Mouse (Mus musculus): ENCODE results near the gene Hectd1. TPM values are rescaled to one million over a fixed set of nuclear protein-coding genes. Genes with fewer than 3 reads are reported as not detected.

Gene Hectd1
- polyA plus RNA-seq, 1 experiment from 2014 or later, result 51.6 TPM

DNA sequence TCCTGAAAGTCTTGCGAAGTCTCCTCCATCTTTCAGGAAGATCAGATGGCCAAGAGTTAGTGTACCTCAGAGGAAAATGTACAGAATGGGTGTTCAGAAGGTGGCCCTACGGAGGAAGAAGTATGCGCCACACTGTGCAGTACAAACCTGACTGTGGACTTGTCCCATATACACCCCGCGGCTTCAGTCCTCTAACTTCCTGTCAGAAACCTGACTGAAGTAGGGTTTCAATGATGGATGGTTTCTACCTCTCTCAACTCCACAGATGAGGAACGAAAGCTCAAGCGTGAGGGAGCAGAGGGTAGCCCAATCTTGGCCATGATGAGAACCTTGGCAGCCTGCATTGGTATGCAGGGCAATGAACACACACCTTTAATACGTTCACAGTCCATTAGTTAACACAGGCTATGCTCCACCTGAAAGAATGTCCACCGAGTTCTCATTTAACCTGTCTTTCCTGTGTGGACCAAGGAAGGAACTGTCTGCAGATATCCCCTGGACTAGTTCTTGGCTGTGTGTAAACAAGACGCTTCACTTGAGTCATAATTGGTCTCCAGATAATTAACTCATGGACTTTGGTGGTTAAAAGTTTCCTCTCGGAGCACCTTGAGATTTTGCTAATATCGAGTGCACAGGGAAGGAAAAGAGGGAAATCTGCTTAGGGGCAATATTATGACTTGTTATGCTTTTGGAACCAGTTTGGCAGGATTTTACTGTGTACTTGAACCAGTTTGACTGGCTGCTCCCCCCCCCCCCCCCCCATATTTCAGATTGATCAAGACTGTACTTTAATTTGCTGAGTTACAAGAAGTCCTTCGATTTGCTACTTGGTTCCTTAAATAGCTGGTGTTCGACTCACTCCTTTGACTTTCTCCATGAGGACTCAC, 34.0 kb upstream of the Hectd1 start:
- Histone ChIP-seq H3K27ac (ENCODE audit: low read depth, low read length) (peak overlapping the region; percentile 19; the same call in 1 of the 2 replicates), H3K4me2 (replicated peaks; ENCODE audit: low read depth, low read length) (no peak overlapping the region), H3K4me1 (ENCODE audit: control insufficient read depth, insufficient read depth, low read length) (peaks cover 6% of the 10 kb centered on the region; the same call in 1 of the 2 replicates), H3K9me3 (ENCODE audit: control insufficient read depth, low read length) (no peaks in the 10 kb centered on the region), H3K27me3 (ENCODE audit: control insufficient read depth, insufficient read depth, low read length) (no peaks in the 10 kb centered on the region), H3K9ac (ENCODE audit: low read depth, low read length) (no peak overlapping the region), H3K36me3 (ENCODE audit: control insufficient read depth, insufficient read depth, low read length) (no peaks in the 10 kb centered on the region), H3K4me3 (ENCODE audit: low read length) (no peak overlapping the region)
- 76% methylated on average over 14 of the region's 14 CpGs for WGBS
- peak; percentile 79 for ATAC-seq (ENCODE audit: low FRiP score, low TSS enrichment)

DNA sequence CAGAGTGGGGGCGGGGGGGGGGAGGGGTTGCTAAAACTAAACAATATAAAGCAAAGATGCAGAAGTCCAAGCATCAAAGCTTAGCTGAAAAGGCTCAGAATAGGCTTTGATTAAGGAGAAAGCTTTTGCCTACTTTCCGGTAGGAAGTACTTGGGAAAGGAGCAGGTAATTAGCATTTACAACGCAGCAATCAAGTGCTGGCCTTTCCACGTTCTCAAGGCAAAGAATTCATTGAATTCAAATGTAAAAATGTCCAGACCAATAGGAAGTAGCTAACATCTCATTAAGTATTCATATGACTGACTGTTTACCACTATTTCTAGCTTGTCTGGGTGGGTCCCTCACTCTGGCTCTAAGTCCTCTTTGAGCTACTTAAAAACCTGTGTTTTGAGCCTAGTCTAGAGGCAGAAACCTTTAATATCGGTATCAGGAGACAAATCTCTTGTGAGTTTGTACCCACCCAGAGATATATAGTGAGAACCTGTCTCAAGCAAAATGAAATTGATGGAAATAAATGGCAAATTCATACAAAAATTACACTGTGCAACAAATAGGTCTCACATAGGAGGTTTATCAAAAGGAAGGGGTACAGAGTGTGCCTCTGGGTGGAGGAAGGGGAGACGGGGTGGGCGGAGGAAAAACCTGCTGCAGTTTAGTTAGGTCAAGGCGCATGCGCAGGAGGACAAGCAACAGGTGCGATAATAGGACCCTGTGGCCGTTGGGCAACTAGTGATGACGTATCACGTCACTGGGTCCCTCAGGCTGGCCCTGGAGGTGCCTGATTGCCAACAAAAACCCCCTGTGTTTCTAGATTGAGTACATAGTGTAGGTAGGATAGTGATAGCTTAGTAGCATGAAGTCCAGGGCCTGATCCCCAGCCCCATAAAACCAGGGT, 29.0 kb upstream of the Hectd1 start:
- H3K9me3 ChIP-seq (ENCODE audit: control insufficient read depth, low read length), result no peaks in the 10 kb centered on the region
- no peak overlapping the region for H3K4me2 ChIP-seq (replicated peaks; ENCODE audit: low read depth, low read length)
- no peak overlapping the region for H3K9ac ChIP-seq (ENCODE audit: low read depth, low read length)
- no peaks in the 10 kb centered on the region for H3K36me3 ChIP-seq (ENCODE audit: control insufficient read depth, insufficient read depth, low read length)
- H3K27me3 ChIP-seq (ENCODE audit: control insufficient read depth, insufficient read depth, low read length), result no peaks in the 10 kb centered on the region
- no peak for ATAC-seq (ENCODE audit: low FRiP score, low TSS enrichment)
- no peak overlapping the region for H3K4me3 ChIP-seq (ENCODE audit: low read length)
- 60% methylated on average over 13 of the region's 13 CpGs for WGBS
- H3K27ac ChIP-seq (ENCODE audit: low read depth, low read length), result no peak overlapping the region
- no peaks in the 10 kb centered on the region for H3K4me1 ChIP-seq (ENCODE audit: control insufficient read depth, insufficient read depth, low read length)

DNA sequence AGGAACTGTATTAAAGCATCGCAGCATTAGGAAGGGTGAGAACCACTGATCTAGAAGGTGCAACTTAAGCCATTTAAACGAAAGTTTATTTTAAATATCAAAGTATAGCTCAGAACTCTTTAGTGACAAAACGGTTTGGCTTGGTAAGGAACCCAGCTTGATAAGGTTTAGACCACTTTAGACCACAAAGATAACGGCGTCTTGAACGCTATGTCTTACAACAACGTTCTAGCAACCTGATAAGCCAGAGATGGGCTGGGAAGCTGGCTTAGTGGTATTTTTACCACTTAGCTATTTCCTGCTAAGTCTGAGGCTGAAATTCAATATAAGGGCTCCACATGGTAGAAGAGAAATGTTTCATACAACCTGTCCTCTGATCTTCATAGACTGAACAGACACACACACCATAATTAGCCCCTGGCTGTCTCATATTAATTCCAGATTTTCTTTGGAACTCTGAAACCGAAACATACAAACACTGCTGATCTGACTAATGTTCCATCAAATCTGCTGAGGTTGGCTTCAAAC, 27.5 kb upstream of the Hectd1 start:
- Histone ChIP-seq H3K27ac (ENCODE audit: low read depth, low read length) (no peak overlapping the region), H3K36me3 (ENCODE audit: control insufficient read depth, insufficient read depth, low read length) (no peaks in the 10 kb centered on the region), H3K27me3 (ENCODE audit: control insufficient read depth, insufficient read depth, low read length) (no peaks in the 10 kb centered on the region), H3K4me3 (ENCODE audit: low read length) (no peak overlapping the region), H3K4me1 (ENCODE audit: control insufficient read depth, insufficient read depth, low read length) (no peaks in the 10 kb centered on the region), H3K4me2 (replicated peaks; ENCODE audit: low read depth, low read length) (no peak overlapping the region), H3K9me3 (ENCODE audit: control insufficient read depth, low read length) (no peaks in the 10 kb centered on the region), H3K9ac (ENCODE audit: low read depth, low read length) (no peak overlapping the region)
- ATAC-seq (ENCODE audit: low FRiP score, low TSS enrichment), result no peak
- WGBS, result 90% methylated on average over 8 of the region's 8 CpGs

DNA sequence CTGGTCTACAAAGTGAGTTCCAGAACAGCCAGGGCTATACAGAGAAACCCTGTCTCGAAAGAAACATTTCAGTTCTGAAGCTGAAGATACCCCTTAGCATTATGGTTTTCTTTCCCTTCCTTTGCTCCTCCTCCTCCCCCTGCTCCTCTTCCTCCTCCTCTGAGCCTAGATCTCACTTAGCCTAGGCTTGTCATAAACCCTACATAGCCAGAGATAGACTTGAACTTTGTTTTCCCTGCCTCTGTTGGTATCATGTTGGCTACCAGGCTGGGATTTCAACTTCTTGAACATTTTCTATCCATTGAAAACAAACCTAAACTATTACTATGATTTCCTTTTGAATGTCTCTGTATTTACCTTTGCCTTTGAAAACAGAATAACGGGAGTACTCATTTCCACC, 26.5 kb upstream of the Hectd1 start:
- Histone ChIP-seq H3K27me3 (ENCODE audit: control insufficient read depth, insufficient read depth, low read length) (no peaks in the 10 kb centered on the region), H3K4me2 (replicated peaks; ENCODE audit: low read depth, low read length) (no peak overlapping the region), H3K9me3 (ENCODE audit: control insufficient read depth, low read length) (no peaks in the 10 kb centered on the region), H3K4me1 (ENCODE audit: control insufficient read depth, insufficient read depth, low read length) (no peaks in the 10 kb centered on the region), H3K4me3 (ENCODE audit: low read length) (no peak overlapping the region), H3K9ac (ENCODE audit: low read depth, low read length) (no peak overlapping the region), H3K36me3 (ENCODE audit: control insufficient read depth, insufficient read depth, low read length) (no peaks in the 10 kb centered on the region), H3K27ac (ENCODE audit: low read depth, low read length) (no peak overlapping the region)
- no peak for ATAC-seq (ENCODE audit: low FRiP score, low TSS enrichment)
- WGBS, result 97% methylated on average over 2 of the region's 2 CpGs

DNA sequence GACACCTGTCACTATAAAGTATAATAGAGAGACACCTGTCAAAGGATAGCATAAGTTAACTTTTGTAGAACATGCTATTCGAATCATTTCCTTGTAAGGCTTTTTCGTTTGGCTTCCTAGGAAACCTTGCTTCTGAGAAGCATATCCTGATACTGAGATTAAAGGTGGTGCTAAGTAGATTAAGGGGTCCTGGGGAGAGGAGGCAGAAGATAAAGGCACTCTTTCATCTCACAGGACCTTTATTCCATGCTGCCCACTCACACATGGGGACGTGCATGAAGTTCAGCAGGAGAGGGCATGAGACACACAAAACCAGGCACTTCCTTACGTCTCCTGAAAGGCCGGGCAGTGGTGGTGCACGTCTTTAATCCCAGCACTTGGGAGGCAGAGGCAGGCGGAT, 26.1 kb upstream of the Hectd1 start:
- no peak overlapping the region for H3K27ac ChIP-seq (ENCODE audit: low read depth, low read length)
- no peak for ATAC-seq (ENCODE audit: low FRiP score, low TSS enrichment)

DNA sequence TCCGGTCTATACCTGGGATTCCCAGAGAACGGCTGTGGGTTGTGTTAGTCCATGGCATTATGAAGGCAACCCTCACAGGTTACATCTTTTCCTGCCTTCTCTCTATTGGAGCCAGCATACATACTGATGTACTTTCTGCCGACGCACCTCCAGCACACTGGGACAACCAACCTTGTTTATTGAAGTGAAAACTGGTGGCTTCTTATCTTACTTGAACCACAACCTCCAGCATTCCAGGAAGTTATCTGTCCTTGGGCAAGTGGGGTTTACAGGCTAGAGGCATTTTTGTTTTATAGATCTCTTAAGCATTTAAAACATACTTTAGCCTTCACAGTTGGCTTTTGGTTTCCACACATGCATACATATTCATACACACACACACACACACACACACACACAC, 22.3 kb upstream of the Hectd1 start:
- Histone ChIP-seq H3K36me3 (ENCODE audit: control insufficient read depth, insufficient read depth, low read length) (no peaks in the 10 kb centered on the region), H3K4me3 (ENCODE audit: low read length) (no peak overlapping the region), H3K9ac (ENCODE audit: low read depth, low read length) (no peak overlapping the region), H3K9me3 (ENCODE audit: control insufficient read depth, low read length) (no peaks in the 10 kb centered on the region), H3K27me3 (ENCODE audit: control insufficient read depth, insufficient read depth, low read length) (no peaks in the 10 kb centered on the region), H3K4me1 (ENCODE audit: control insufficient read depth, insufficient read depth, low read length) (no peaks in the 10 kb centered on the region), H3K4me2 (replicated peaks; ENCODE audit: low read depth, low read length) (no peak overlapping the region), H3K27ac (ENCODE audit: low read depth, low read length) (no peak overlapping the region)
- ATAC-seq (ENCODE audit: low FRiP score, low TSS enrichment), result no peak
- 86% methylated on average over 4 of the region's 4 CpGs for WGBS

More for the DNA sequence above, 26.1 kb upstream of the Hectd1 start:
- Histone ChIP-seq H3K9me3 (ENCODE audit: control insufficient read depth, low read length) (no peaks in the 10 kb centered on the region), H3K4me1 (ENCODE audit: control insufficient read depth, insufficient read depth, low read length) (no peaks in the 10 kb centered on the region), H3K4me2 (replicated peaks; ENCODE audit: low read depth, low read length) (no peak overlapping the region), H3K27me3 (ENCODE audit: control insufficient read depth, insufficient read depth, low read length) (no peaks in the 10 kb centered on the region), H3K36me3 (ENCODE audit: control insufficient read depth, insufficient read depth, low read length) (no peaks in the 10 kb centered on the region), H3K9ac (ENCODE audit: low read depth, low read length) (no peak overlapping the region), H3K4me3 (ENCODE audit: low read length) (no peak overlapping the region)
- WGBS, result 83% methylated on average over 6 of the region's 7 CpGs

DNA sequence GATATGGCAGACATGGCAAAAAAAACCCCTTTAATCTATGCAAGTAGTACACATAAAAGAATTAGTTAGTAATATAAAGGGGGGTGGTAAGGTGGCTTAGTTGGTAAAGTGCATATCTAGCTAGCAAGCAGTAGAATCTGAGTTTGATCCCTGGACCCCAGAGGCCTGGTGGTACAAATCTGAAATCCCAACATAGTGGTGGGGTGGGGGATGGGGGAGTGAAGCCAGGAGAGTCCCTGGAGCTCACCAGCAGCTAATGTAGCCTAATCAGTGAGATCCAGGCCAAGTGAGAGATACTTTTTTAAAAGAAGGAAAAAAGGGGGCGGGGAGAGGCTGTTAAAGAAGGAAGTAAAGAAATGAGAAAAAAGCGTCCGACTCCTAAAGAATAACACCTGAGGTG, 21.8 kb upstream of the Hectd1 start:
- Histone ChIP-seq H3K4me1 (ENCODE audit: control insufficient read depth, insufficient read depth, low read length) (no peaks in the 10 kb centered on the region), H3K9ac (ENCODE audit: low read depth, low read length) (no peak overlapping the region), H3K9me3 (ENCODE audit: control insufficient read depth, low read length) (no peaks in the 10 kb centered on the region), H3K36me3 (ENCODE audit: control insufficient read depth, insufficient read depth, low read length) (no peaks in the 10 kb centered on the region), H3K27ac (ENCODE audit: low read depth, low read length) (no peak overlapping the region), H3K4me2 (replicated peaks; ENCODE audit: low read depth, low read length) (no peak overlapping the region), H3K4me3 (ENCODE audit: low read length) (no peak overlapping the region), H3K27me3 (ENCODE audit: control insufficient read depth, insufficient read depth, low read length) (no peaks in the 10 kb centered on the region)
- no peak for ATAC-seq (ENCODE audit: low FRiP score, low TSS enrichment)
- 91% methylated on average over 3 of the region's 3 CpGs for WGBS

DNA sequence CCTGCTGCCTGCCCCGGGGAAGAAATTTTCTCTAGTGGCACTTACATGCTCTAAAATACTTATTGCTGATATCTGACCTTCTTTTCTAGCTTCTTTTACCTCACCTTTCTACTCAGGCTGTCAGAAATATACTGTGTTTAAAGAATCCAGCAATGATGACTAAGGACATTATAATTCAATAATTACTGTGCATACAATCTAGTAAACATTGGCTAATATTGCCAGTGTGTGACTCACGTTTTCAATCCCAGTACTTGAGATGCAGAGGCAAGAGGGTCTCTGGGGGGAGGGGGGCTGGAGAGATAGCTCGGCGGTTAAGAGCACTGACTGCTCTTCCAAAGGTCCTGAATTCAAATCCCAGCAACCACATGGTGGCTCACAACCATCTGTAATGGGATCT, 21.0 kb upstream of the Hectd1 start:
- ATAC-seq (ENCODE audit: low FRiP score, low TSS enrichment), result no peak
- Histone ChIP-seq H3K27me3 (ENCODE audit: control insufficient read depth, insufficient read depth, low read length) (no peaks in the 10 kb centered on the region), H3K4me2 (replicated peaks; ENCODE audit: low read depth, low read length) (no peak overlapping the region), H3K4me1 (ENCODE audit: control insufficient read depth, insufficient read depth, low read length) (no peaks in the 10 kb centered on the region), H3K9me3 (ENCODE audit: control insufficient read depth, low read length) (no peaks in the 10 kb centered on the region), H3K4me3 (ENCODE audit: low read length) (no peak overlapping the region), H3K27ac (ENCODE audit: low read depth, low read length) (no peak overlapping the region), H3K36me3 (ENCODE audit: control insufficient read depth, insufficient read depth, low read length) (no peaks in the 10 kb centered on the region), H3K9ac (ENCODE audit: low read depth, low read length) (no peak overlapping the region)
- 86% methylated on average over 4 of the region's 4 CpGs for WGBS
